Mouse (Mus musculus): ENCODE measurements around the gene Got1.

Got1 gene

DNA sequence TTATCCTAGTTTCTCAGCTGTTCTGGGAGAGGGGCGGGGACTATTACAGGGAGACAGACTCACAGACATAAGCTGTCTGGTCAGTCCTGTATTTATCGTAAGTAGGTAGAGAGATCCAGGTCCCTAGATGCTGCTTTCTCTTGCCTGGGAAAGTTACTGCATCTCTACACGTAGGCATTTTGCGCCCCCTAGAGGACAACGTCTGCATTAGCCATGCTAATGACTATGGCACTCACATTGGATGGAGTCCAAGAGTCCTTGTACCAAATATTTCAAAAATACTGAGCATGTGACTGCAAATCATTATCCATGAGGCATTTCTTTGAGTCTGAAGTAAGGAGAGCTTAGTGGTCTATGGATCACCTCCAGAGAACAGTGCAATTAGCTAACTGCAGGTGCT lies 45.5 kb downstream of the Got1 start:
- peak; percentile 69 for DNase-seq

GRCm38 (mm10) chr19:43477436-43477835 lies 47.0 kb downstream of the Got1 start:
- no peak for DNase-seq

DNA sequence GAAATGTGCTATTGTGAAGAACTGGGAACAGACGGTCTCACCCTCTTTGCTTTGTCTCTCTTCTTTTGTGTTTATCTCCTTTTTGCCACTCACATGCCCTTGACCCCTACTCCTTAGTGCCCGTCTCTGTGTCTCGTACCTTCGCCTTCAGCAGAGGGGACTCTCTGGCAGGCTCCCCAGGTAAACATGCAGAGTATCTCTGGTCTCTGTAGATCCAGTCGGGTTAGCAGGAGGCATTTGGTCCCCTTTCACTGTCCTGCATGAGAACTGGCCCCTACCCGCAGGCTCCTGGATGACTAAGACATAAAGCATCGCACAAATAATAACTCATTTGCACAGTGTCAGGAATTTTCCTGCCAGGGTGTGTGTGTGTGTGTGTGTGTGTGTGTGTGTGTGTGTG lies 48.3 kb downstream of the Got1 start:
- no peak for DNase-seq

DNA sequence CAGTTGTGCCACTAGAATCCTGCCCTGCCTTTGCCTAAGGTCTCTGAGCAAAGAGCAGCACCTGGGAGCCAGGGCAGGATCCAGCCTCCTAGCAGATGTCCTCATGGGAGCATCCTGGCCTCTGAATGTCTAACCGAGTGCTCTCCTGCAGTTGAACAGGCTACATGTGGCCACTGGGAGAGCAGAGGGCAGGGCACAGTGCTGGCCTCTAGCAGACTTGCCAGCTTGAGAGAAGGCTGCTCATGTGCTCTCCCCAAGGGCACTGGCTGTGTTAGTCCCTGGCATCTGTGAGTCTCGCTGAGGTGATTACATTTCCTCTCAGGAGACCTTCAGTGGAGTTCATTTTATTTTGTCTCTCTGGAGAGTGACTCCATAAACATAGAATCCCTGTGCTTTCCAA lies 48.8 kb downstream of the Got1 start:
- no peak for DNase-seq

DNA sequence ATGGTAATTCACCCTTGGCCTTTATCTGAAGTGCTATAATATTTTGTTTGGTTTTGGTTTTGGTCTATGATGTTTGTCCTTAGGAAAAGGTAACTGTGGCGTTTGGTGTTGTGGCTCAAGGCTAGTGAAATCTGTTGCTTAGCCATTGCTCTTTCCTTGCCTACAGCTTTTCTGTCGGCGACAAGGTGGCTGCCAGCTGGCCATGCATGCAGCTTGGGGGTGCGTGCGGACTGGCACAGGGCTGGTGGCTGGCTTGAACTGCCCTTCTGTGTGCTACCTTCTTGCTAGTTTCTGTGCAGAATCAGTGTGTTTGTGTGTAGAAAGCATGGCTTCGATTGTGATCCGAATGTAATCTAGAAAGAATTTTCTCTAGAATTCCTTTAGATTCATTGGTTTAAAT lies 51.6 kb downstream of the Got1 start:
- DNase-seq, result no peak

DNA sequence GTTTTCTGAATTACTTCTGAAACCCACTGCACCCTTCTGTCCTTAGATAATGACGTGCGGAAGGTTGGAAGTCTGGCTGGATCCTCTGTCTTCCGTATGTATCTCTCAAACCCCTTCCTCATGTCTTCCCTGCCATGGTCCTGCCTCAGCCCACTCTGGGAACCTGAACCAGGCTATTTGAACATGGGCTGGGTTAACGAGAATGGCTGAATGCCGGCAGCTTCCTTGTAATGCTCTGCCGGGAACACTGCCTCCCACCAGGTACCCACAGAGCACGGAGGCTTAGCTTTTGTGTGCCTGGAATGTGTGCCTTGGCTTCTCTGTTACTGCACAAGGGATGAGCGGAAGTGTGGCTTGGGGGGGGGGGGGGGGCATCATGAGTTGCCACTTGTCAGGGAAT lies 52.1 kb downstream of the Got1 start:
- no peak for DNase-seq

DNA sequence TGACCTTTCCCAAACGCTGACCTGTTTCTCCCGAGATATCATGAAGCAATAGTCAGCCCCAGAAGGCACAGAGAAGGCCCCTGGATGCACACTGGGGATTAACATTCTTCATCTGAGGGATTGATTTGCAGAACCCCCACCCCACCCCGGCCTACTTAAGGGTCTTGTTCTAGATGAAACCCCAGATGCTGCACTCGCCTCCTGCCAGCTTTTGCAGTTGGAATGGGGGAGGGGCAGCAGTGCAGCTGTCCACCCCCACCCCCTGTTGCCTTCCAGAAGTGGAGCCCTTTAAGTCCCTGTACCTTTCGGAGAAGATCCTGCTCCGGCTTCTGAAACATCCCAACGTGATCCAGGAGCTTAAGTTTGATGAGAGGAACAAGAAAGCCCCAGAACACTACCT lies 55.1 kb downstream of the Got1 start:
- no peak for DNase-seq

GRCm38 (mm10) chr19:43467927-43468685 lies 56.3 kb downstream of the Got1 start:
- no peak for DNase-seq

DNA sequence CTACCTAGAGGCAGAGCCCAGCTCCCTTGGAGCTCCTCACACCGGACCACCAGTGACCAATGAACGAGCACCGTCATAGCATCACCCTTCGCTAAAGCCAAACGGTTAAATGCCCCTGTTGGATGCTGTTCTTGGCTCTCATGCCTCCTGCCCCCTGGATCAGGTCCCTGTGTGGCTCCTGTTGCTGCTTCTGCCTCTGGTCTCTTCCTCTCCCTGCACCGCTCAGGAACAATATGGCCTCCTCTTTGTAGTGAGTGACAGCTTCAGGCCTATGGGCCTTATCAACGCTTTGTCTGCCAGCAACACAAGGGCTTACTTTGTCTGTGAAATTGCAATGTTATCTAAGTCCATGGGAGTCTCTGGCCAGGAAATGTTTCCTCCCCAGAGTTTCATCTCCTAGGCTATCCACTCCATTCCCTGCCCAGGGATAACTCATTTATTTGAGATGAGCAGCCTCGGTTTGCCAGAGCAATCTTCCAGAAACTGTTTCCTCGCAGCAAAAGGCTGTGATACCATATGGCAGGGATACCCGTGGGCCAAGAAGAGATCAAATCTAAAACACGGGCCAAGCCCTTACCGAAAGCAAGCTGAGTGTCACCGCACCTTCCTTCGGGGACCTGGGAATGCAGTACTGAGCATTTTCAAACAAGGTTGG lies 58.7 kb downstream of the Got1 start:
- no peak for DNase-seq

GRCm38 (mm10) chr19:43465076-43465475 lies 59.3 kb downstream of the Got1 start:
- DNase-seq, result no peak

DNA sequence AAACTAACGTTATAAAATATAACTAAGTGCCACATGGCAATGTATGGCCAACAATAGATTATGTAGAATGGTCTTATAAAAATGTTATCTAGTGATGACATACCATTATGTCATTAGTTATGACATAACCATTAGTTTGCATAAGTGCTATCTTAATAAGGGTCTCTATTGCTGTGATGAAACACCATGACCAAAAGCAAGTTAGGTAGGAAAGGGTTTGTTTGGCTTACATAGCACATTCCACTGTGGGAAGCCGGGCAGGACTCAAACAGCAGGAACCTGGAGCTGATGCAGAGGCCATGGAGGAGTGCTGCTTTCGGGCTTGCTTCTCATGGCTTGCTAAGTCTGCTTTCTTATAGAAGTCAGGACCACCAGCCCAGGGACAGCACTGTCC lies 60.1 kb downstream of the Got1 start:
- DNase-seq, result no peak

DNA sequence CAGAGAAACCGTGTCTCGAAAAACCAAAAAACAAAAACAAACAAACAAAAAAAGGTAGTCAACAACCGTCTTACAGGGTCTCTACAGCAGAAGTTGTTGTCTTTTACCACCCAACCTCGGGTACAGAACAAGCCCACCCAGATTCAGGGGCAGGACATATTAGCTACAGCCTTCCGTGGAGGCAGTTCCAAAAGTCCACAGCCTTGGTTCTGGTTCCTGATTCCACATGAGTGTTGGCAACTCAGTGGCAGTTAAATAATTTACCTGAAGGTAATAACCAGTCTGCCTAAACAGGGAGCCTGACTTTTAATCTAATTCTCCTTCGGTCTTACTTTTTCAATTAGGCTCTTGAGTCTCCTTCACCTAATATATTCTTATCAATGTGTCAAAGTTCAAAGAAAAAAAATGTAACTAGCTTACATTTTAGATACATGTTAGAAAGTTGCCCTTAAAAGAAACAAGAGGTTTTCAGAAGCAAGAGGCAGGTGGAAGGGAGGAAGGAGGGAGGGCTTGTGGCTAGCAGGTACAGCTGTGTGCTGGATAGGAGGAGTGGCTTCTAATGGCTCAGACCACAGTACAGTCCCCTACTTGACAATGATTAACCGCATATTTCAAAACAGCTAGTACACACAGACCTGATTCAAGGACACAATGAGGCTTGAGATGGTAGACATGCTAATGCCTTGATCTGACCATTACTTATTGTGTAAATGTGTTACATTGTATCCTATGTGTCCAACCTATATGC lies 60.7 kb downstream of the Got1 start:
- DNase-seq, result no peak

DNA sequence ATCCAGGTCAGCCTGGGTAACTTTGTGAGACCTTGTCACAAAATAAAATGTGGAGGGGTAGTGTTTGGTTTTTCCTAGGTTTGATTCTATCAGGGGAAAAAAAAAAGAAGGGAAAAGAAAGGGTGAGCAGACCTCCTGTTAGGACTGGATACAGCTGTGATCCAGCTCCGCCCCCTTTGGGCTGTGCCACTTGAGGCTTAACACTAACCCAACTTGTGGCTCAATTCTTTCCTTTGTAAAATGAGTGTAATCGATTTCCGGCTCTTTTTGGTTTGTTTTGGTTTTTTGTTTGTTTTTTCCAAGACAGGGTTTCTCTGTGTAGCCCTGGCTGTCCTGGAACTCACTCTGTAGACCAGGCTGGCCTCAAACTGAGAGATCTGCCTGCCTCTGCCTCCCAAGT lies 62.3 kb downstream of the Got1 start:
- DNase-seq, result no peak

GRCm38 (mm10) chr19:43460481-43460880 lies 63.9 kb downstream of the Got1 start:
- DNase-seq, result no peak

- no peak for DNase-seq
Observed at GRCm38 (mm10) chr19:43459948-43460347, 64.5 kb downstream of the Got1 start.

GRCm38 (mm10) chr19:43453025-43453424 lies 71.4 kb downstream of the Got1 start:
- DNase-seq, result no peak

- DNase-seq, result no peak
Observed at GRCm38 (mm10) chr19:43452176-43452575, 72.2 kb downstream of the Got1 start.

GRCm38 (mm10) chr19:43451563-43451962 lies 72.8 kb downstream of the Got1 start:
- DNase-seq, result no peak
